Mouse (Mus musculus) myocyte (in vitro differentiated cells): ENCODE data around the gene Dlgap4. TPM values are rescaled to one million over a fixed set of nuclear protein-coding genes. Genes with fewer than 3 reads are reported as not detected.

Experiments used
- H3K27me3 ChIP-seq: one replicate; pipeline ENCODE4 v1.6.1; 2011; ENCODE audit not compliant: control insufficient read depth, insufficient read depth, insufficient read length
- H3K36me3 ChIP-seq: one replicate; pipeline ENCODE4 v1.6.1; 2011; ENCODE audit not compliant: control insufficient read depth, insufficient read depth
- H3K4me2 ChIP-seq: one replicate; pipeline ENCODE4 v1.6.1; 2011; ENCODE audit warnings: low read depth, control low read depth
- H3K4me3 ChIP-seq: one replicate; pipeline ENCODE4 v1.5.1; 2011; ENCODE audit warnings: mild to moderate bottlenecking, control low read depth, moderate library complexity
- H3K79me2 ChIP-seq: one replicate; pipeline ENCODE4 v1.6.1; 2011; ENCODE audit not compliant: control insufficient read depth, insufficient read depth
- H3ac ChIP-seq: one replicate; pipeline ENCODE4 v1.6.1; 2011; ENCODE audit not compliant: control insufficient read depth, insufficient read length
- CEBPB ChIP-seq: IDR thresholded peaks from 2 replicates; pipeline ENCODE4 v1.6.1; 2011; ENCODE audit warnings: mild to moderate bottlenecking, moderate library complexity; ENCODE audit not compliant: poor library complexity, insufficient read depth, severe bottlenecking
- E2F4 ChIP-seq: IDR thresholded peaks from one replicate; pipeline ENCODE4 v1.6.1; 2011; ENCODE audit warnings: mild to moderate bottlenecking, control low read depth, moderate library complexity; ENCODE audit not compliant: insufficient read depth
- MAX ChIP-seq: IDR thresholded peaks from one replicate; pipeline ENCODE4 v1.6.1; 2011; ENCODE audit warnings: low read depth, mild to moderate bottlenecking, control low read depth
- MYOD1 ChIP-seq, 3 experiments: IDR thresholded peaks; one replicate each; pipeline ENCODE4 v1.6.1; 2011; ENCODE audit warnings: control low read depth in 2 of 3, low read depth in 2 of 3, mild to moderate bottlenecking in 2 of 3, moderate library complexity in 1 of 3; ENCODE audit not compliant: insufficient read length in 2 of 3, control insufficient read depth in 1 of 3
- MYOG ChIP-seq, 3 experiments: IDR thresholded peaks; one replicate each; pipeline ENCODE4 v1.6.1; 2011; ENCODE audit warnings: control low read depth in 2 of 3, low read depth in 2 of 3, mild to moderate bottlenecking in 2 of 3; ENCODE audit not compliant: insufficient read length in 2 of 3, control insufficient read depth in 1 of 3, insufficient read depth in 1 of 3
- POLR2A ChIP-seq: IDR thresholded peaks from one replicate; pipeline ENCODE4 v1.6.1; 2011; ENCODE audit warnings: low read depth, mild to moderate bottlenecking, control low read depth, moderate library complexity; ENCODE audit not compliant: insufficient read length
- POLR2AphosphoS2 ChIP-seq: IDR thresholded peaks from one replicate; pipeline ENCODE4 v1.6.1; 2011; ENCODE audit warnings: low read depth, control low read depth; ENCODE audit not compliant: insufficient read length
- REST ChIP-seq: IDR thresholded peaks from one replicate; pipeline ENCODE4 v1.6.1; 2011; ENCODE audit warnings: mild to moderate bottlenecking, control low read depth, moderate library complexity; ENCODE audit not compliant: insufficient read depth, insufficient read length
- SRF ChIP-seq: IDR thresholded peaks from one replicate; pipeline ENCODE4 v1.6.1; 2011; ENCODE audit warnings: low read depth; ENCODE audit not compliant: control insufficient read depth, insufficient read length
- TCF12 ChIP-seq: IDR thresholded peaks from one replicate; pipeline ENCODE4 v1.6.1; 2011; ENCODE audit warnings: mild to moderate bottlenecking, control low read depth; ENCODE audit not compliant: poor library complexity, insufficient read depth, severe bottlenecking
- TCF3 ChIP-seq: IDR thresholded peaks from one replicate; pipeline ENCODE4 v1.6.1; 2011; ENCODE audit warnings: low read depth, control low read depth; ENCODE audit not compliant: insufficient read length
- USF1 ChIP-seq: IDR thresholded peaks from one replicate; pipeline ENCODE4 v1.6.1; 2011; ENCODE audit warnings: low read depth, mild to moderate bottlenecking, control low read depth, moderate library complexity
- polyA plus RNA-seq: library from polyadenylated mRNA; unstranded; fragments of >200 nt; fragmentation: generic; extraction: Trizol; gene quantifications from one replicate; pipeline ENCODE4 v1.2.1, GENCODE M21; 2012; ENCODE audit warnings: missing spikeins

The Dlgap4 gene
- polyA plus RNA-seq, 1 experiment: 176 TPM

DNA sequence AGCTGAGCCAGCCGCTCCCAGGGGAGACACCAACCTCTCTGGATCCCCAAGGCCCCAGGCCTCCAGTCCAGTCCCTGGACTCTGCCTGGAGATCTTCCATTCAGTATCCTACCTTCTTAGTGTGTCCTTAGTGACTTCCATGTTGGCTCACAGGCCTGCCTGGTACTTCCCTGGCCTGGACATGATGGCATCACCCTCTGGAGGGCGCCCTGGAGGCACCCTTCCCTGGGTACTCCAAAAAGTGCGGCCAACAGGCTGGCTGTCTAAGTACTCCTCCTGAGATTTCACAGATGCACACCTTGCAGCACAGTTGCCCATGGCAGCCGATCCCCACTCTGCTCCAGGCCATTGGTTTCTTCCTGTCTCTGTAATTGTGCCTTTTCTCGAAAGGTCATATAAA is 42.1 kb downstream of the Dlgap4 start:
- no peak overlapping the region for H3ac ChIP-seq
- H3K4me2 ChIP-seq: no peak overlapping the region
- H3K4me3 ChIP-seq: no peak overlapping the region
- H3K79me2 ChIP-seq: no peaks in the 10 kb centered on the region
- peaks cover 72% of the 10 kb centered on the region for H3K27me3 ChIP-seq
- TF ChIP-seq REST (no peak), SRF (no peak), E2F4 (no peak), USF1 (no peak), MYOG (IDR thresholded peaks at IDR 0.05; ENCODE audit: control insufficient read depth in 1 of 3, insufficient read depth in 1 of 3, insufficient read length in 2 of 3, low read depth in 2 of 3) (no peak), TCF12 (no peak), MYOD1 (IDR thresholded peaks at IDR 0.05; ENCODE audit: control insufficient read depth in 1 of 3, insufficient read length in 2 of 3, low read depth in 2 of 3) (no peak), MAX (no peak), POLR2A (no peak), TCF3 (no peak), POLR2AphosphoS2 (no peak)
- H3K36me3 ChIP-seq: no peaks in the 10 kb centered on the region

DNA sequence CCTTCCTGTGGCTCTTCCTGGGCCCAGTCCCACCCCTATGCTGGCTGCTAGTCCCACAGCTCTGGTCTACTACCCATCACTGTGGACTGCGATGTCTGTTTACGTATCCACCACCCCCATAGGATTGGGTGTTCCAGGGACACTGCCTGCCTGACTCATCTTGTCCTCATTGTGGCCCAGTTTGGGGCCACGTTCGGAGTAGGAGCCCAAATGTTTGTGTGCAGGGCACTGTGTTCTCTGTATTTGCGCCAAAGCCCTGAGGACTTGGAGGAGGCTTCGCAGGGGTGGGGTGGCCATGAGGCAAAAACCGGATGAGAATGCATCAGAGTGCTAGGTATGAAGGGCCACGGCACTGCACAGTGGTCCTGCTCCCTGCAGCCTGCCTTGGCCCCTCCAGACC is 44.0 kb downstream of the Dlgap4 start:
- Histone ChIP-seq H3ac (no peak overlapping the region), H3K79me2 (no peaks in the 10 kb centered on the region), H3K27me3 (peaks cover 75% of the 10 kb centered on the region), H3K36me3 (no peaks in the 10 kb centered on the region), H3K4me3 (no peak overlapping the region), H3K4me2 (no peak overlapping the region)
- no peak for TF ChIP-seq POLR2A

DNA sequence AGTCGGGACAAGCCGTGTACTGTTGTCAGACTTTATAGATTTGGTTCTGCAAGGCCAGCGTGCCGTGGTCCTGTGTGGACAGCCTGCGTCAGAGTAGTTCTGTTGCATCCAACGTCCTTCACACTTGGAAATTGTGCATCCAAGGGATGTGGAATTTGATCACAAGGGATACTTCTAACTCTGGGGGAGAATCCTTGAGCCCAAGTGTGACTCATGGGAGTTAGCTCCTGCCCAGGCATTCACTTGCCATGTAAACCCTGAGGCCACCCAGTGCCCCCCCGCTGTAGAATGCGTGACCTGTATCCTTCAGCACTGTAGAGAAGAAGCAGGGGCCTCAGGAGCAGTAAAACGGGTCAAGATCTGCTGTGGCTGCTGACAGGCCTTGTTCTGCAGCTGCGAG is 44.7 kb downstream of the Dlgap4 start:
- H3K4me3 ChIP-seq: no peak overlapping the region
- TF ChIP-seq TCF12 (no peak), CEBPB (no peak), SRF (no peak), MYOD1 (IDR thresholded peaks at IDR 0.05; ENCODE audit: control insufficient read depth in 1 of 3, insufficient read length in 2 of 3, low read depth in 2 of 3) (no peak), POLR2A (no peak), REST (no peak), MAX (no peak), USF1 (no peak), E2F4 (no peak), TCF3 (no peak), POLR2AphosphoS2 (no peak)
- no peak overlapping the region for H3K4me2 ChIP-seq
- H3K36me3 ChIP-seq: no peaks in the 10 kb centered on the region
- H3K27me3 ChIP-seq: peaks cover 82% of the 10 kb centered on the region
- no peaks in the 10 kb centered on the region for H3K79me2 ChIP-seq
- no peak overlapping the region for H3ac ChIP-seq

DNA sequence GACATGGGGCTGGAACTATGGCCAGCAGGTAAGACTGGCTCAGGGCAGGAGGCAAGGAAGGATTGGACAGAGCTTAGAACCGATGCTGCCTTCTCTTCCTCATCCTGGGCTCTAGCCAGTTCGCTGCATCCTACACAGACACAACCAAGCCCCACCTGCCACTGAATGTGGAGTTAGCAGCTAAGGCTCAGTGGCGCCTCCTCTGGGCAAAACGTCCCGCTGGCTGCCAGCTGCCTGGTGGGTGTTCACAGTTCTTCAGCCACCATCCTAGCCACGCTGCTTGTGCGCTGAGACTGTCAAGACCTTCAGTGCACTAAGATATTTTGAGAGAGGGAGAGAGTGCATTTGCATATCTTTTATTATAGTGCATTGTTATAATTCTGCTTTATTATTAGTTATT is 45.2 kb downstream of the Dlgap4 start:
- no peaks in the 10 kb centered on the region for H3K79me2 ChIP-seq
- H3K27me3 ChIP-seq: peaks cover 87% of the 10 kb centered on the region
- no peak for TF ChIP-seq E2F4
- no peaks in the 10 kb centered on the region for H3K36me3 ChIP-seq
- no peak overlapping the region for H3K4me3 ChIP-seq
- H3ac ChIP-seq: no peak overlapping the region
- H3K4me2 ChIP-seq: no peak overlapping the region

DNA sequence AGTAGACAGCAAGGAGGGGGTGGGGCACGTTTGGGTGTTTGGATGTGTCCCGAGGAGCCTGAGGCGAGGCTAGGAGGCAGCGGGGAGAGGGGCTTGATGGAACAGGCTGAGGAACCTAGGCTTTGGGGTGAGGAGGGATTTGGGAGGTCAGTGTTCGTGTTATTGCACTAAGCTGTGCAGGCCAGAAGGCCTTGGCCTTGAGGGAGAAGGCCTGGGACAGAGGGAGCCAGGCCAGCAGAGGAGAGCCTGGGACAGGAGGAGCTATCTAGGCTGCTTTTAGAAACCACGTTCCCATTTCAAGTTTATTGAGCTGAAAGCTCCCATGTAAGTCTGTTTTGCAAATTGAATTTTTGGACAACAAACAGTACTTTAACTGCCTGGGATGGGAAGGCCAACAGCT is 46.5 kb downstream of the Dlgap4 start:
- Histone ChIP-seq H3K79me2 (no peaks in the 10 kb centered on the region), H3K36me3 (no peaks in the 10 kb centered on the region), H3K4me3 (no peak overlapping the region), H3K4me2 (no peak overlapping the region), H3K27me3 (peaks cover 89% of the 10 kb centered on the region), H3ac (no peak overlapping the region)
- TF ChIP-seq REST (no peak), USF1 (no peak), MAX (no peak), TCF3 (no peak), SRF (no peak), MYOD1 (IDR thresholded peaks at IDR 0.05; ENCODE audit: control insufficient read depth in 1 of 3, insufficient read length in 2 of 3, low read depth in 2 of 3) (no peak), POLR2A (no peak), MYOG (IDR thresholded peaks at IDR 0.05; ENCODE audit: control insufficient read depth in 1 of 3, insufficient read depth in 1 of 3, insufficient read length in 2 of 3, low read depth in 2 of 3) (no peak), TCF12 (no peak), POLR2AphosphoS2 (no peak), CEBPB (no peak), E2F4 (no peak)

DNA sequence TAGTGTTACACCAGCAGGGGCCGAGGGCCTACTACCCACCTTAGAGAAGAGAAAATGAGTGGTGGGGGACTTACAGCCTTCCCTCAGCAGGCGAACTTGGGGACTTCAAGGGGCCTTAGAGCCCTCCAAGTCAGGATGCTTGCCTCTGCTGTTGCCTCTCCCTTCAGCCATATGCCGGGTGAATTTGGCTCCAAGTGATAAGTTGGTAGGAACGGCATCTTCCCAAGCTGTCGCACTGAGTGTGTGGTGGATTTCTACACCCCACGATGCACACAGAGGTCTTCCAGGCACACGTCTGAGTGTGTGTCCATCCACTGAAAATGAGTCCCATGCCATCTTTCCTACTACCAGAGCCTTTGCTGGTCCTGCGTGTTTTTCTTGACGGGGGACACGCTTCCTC is 49.7 kb downstream of the Dlgap4 start:
- no peak overlapping the region for H3ac ChIP-seq
- H3K4me3 ChIP-seq: no peak overlapping the region
- no peak overlapping the region for H3K4me2 ChIP-seq
- no peaks in the 10 kb centered on the region for H3K36me3 ChIP-seq
- TF ChIP-seq MYOG (IDR thresholded peaks at IDR 0.05; ENCODE audit: control insufficient read depth in 1 of 3, insufficient read depth in 1 of 3, insufficient read length in 2 of 3, low read depth in 2 of 3): no peak
- TF ChIP-seq CEBPB: no peak
- no peak for TF ChIP-seq E2F4
- TF ChIP-seq MAX: no peak
- TF ChIP-seq TCF12: no peak
- no peak for TF ChIP-seq MYOD1 (IDR thresholded peaks at IDR 0.05; ENCODE audit: control insufficient read depth in 1 of 3, insufficient read length in 2 of 3, low read depth in 2 of 3)
- TF ChIP-seq TCF3: no peak
- TF ChIP-seq POLR2AphosphoS2: no peak
- peaks cover 81% of the 10 kb centered on the region for H3K27me3 ChIP-seq
- H3K79me2 ChIP-seq: no peaks in the 10 kb centered on the region
